Mouse (Mus musculus) bone marrow, adult 2 months (tissue): ENCODE measurements at regions not wholly inside any gene's neighbourhood (a gene's known extent, or its start where the extent isn't known, plus 50 kb on each side); places are given as distances from the start of the nearest gene placed in this dataset.

Experiments used
- CTCF ChIP-seq: fragments of 200-500 bp; IDR thresholded peaks from 2 replicates; pipeline ENCODE4 v1.5.1; 2011; ENCODE audit warnings: low read length, control low read depth; ENCODE audit not compliant: control insufficient read depth, insufficient read depth
- POLR2A ChIP-seq: fragments of 200-500 bp; IDR thresholded peaks from 2 replicates; pipeline ENCODE4 v1.6.1; 2011; ENCODE audit warnings: low read depth, mild to moderate bottlenecking, control low read depth, low read length, borderline replicate concordance; ENCODE audit not compliant: control insufficient read depth

- TF ChIP-seq POLR2A (no peak), CTCF (no peak)
Measured at GRCm38 (mm10) chr3:149355362-149355761, 365.0 kb upstream of the Adgrl2 start.
